Mouse (Mus musculus) lung, adult 2 months (tissue): ENCODE measurements around the gene Slmap.

Source experiments
- CTCF ChIP-seq: fragments of 200-500 bp; IDR thresholded peaks from 2 replicates; pipeline ENCODE4 v1.5.1; 2011; ENCODE audit warnings: mild to moderate bottlenecking, low read length, control low read depth; ENCODE audit not compliant: insufficient read depth
- POLR2A ChIP-seq: fragments of 200-500 bp; IDR thresholded peaks from 2 replicates; pipeline ENCODE4 v1.6.1; 2011; ENCODE audit warnings: low read depth, mild to moderate bottlenecking, control low read depth, low read length, borderline replicate concordance; ENCODE audit errors: extremely low read depth

GRCm38 (mm10) chr14:26465898-26466297, 68.8 kb downstream of the Slmap start:
- TF ChIP-seq CTCF (no peak), POLR2A (no peak)
